Mouse (Mus musculus) cortical plate, adult 2 months (tissue): Measurements from ENCODE around the gene Lkaaear1. TPM values are rescaled to one million over a fixed set of nuclear protein-coding genes. Genes with fewer than 3 reads are reported as not detected.

Experiments used
- H3K27ac ChIP-seq: fragments of 200-500 bp; 2 replicates; pipeline ENCODE4 v1.5.1; 2012; ENCODE audit warnings: low read length, control low read depth, inconsistent platforms; ENCODE audit not compliant: insufficient read depth
- H3K4me1 ChIP-seq: fragments of 200-500 bp; 2 replicates; pipeline ENCODE4 v1.6.1; 2011; ENCODE audit warnings: low read length; ENCODE audit not compliant: control insufficient read depth, insufficient read depth
- H3K4me3 ChIP-seq: fragments of 200-500 bp; 2 replicates; pipeline ENCODE4 v1.5.1; 2011; ENCODE audit warnings: mild to moderate bottlenecking, low read length, control low read depth; ENCODE audit not compliant: insufficient read depth
- CTCF ChIP-seq: fragments of 200-500 bp; IDR thresholded peaks from 2 replicates; pipeline ENCODE4 v1.5.1; 2011; ENCODE audit warnings: mild to moderate bottlenecking, control low read depth, low read length; ENCODE audit not compliant: insufficient read depth; ENCODE audit errors: extremely low read depth
- POLR2A ChIP-seq: fragments of 200-500 bp; IDR thresholded peaks from 2 replicates; pipeline ENCODE4 v1.6.1; 2011; ENCODE audit warnings: mild to moderate bottlenecking, low read length, control low read depth; ENCODE audit not compliant: insufficient read depth; ENCODE audit errors: extremely low read depth
- polyA plus RNA-seq: library from polyadenylated mRNA; depleted of rRNA; stranded (reverse); fragments of >200 nt; gene quantifications from 2 replicates; pipeline ENCODE4 v1.2.3, GENCODE M21; 2012

The Lkaaear1 gene
- polyA plus RNA-seq, 1 experiment: not detected

- no peak overlapping the region for H3K27ac ChIP-seq
- TF ChIP-seq CTCF: peak; percentile 44; the same call in 1 of the 2 replicates
- no peak for TF ChIP-seq POLR2A
- H3K4me1 ChIP-seq: no peaks in the 10 kb centered on the region
- H3K4me3 ChIP-seq: no peak overlapping the region
Observed at GRCm38 (mm10) chr2:181706668-181707067, 8.4 kb upstream of the Lkaaear1 start.

DNA sequence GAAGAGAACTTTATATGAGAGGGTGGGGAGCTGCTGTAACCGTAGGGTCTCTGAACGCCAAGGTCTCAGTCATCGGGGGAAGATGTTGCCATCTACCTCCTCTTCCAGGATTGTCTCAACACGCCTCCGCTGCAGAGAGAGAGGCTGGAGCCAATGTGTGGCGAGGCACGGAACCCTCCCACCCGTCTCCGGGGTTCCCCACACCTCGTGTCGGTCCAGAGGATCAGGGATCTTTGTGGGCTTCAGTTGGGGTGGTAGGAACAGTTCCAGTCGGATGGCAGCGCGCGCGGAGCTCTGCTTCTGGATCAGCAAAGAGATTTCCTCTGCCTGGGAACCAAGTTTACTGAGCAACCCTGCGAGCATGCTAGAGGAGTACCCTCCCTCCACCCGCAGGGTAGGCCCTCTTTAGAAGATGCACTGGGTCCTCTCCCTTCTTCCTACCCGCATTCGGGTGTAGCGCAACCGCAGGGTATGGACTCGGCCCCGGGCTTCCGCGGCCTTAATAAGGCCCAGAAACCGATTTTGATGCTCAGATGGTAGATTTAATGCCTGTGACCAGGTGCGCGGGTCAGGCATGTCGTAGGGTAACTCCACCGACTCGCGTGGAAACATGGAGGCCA lies 1.3 kb downstream of the Lkaaear1 start:
- TF ChIP-seq POLR2A: no peak
- no peak for TF ChIP-seq CTCF
- no peak overlapping the region for H3K4me3 ChIP-seq
- no peaks in the 10 kb centered on the region; the same call in 1 of the 2 replicates for H3K4me1 ChIP-seq
- H3K27ac ChIP-seq: no peak overlapping the region

- TF ChIP-seq POLR2A (no peak), CTCF (no peak)
- H3K4me3 ChIP-seq: no peak overlapping the region
- H3K27ac ChIP-seq: no peak overlapping the region
- H3K4me1 ChIP-seq: no peaks in the 10 kb centered on the region; the same call in 1 of the 2 replicates
Observed at GRCm38 (mm10) chr2:181695776-181696175, 2.5 kb downstream of the Lkaaear1 start.

GRCm38 (mm10) chr2:181694581-181694980 lies 3.7 kb downstream of the Lkaaear1 start:
- Histone ChIP-seq H3K27ac (no peak overlapping the region), H3K4me3 (no peak overlapping the region; the same call in 1 of the 2 replicates)
- TF ChIP-seq CTCF (no peak), POLR2A (no peak)

DNA sequence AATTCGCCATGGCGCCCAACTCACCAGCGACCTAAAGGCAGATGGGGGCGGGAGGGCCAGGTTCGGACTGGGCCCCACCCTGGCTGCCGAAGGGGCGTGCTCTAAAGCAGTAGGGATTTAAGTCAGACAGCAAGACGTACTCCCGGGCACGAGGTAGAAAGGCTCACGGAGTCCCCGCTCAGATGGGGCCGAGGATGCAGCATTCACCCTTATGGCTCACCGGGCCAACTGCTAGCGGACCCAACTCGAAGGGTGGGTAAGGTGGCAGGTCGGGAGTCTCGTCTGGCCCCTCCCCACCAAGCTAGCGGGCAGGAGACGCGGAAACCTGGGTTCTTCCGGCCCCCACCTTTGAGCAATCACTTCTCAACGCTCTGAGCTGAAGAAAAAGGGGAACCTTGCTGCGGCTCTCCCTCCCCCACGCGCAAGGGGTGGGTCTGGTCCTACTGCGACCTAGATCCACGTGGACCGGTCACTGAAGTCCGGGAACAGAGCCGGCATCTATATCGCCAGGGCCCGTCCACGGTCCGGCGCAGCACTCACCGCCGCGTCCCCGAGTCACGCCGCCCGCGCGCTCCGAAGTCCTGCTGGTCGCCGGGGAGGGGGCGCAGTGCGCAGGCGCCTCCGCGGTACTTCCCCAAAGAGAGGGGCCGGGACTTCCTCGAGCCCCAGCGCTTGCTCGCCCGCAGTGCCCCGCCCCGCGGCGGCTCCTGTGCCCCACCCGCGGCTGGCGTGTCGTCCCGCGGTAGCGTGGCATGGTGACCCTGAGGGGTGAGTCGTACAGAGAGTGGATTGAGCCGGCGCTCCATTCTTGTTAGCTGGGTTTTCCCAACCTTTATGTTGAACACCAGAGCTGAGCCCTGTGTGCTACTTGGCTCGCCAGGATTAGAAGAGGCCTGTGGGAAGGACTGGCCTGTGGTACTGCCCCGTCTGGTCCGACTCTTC lies 4.6 kb downstream of the Lkaaear1 start, which contains the start of gene Rgs19:
Gene Rgs19, minus strand, starts transcription at position 639 of the 942 bp plus-strand sequence.
- H3K27ac ChIP-seq: peak within 1 kb of the TSS; percentile 20
- peaks cover 2% of the 10 kb centered on the region; the same call in 1 of the 2 replicates for H3K4me1 ChIP-seq
- TF ChIP-seq CTCF (no peak), POLR2A (peak; percentile 58; the same call in 1 of the 2 replicates)
- H3K4me3 ChIP-seq: peak within 1 kb of the TSS; percentile 93

More at GRCm38 (mm10) chr2:181694581-181694980, 3.7 kb downstream of the Lkaaear1 start:
- no peaks in the 10 kb centered on the region; the same call in 1 of the 2 replicates for H3K4me1 ChIP-seq

DNA sequence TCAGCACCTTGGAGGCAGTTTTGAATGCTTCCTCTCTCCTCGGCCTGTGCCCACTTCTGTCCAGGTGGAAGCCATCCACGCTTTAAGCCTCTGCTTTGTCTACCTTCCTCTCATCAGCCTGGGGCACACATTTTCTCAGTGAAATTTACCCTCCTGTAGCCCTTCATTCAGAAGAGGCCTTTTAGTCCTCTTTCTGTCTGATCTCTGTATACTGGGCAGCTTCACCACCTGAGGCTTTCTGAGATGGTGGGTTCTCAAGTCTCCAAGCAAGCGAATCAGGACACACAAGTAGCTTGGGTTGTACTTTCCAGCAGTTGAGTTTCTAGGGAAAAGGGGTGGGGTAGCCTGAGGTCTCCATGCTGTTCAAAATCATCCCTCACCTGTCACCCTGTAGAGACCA lies 5.9 kb downstream of the Lkaaear1 start:
- Histone ChIP-seq H3K4me3 (0 out of 2 replicates have a peak overlapping the region, but pooled peaks have one; percentile 93), H3K27ac (no peak overlapping the region)

DNA sequence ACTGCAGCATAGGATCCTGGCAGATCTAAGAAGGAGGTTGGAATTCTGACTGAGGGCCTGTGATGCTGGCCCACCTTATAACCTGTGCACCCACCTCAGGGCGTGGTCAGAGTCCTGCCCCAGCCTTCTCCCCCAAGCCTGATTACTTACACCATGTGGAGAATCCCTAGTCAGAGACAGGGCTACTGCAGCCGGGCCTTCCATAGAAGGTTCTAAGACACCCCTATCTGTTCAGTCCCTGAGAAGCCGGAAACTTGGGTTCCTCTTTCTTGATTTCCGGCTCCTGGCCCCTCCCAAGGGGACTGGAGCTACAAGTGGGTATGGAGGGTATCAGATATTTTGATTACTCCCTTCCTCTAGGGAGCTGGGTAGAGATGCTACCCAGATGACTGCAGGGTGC lies 6.7 kb downstream of the Lkaaear1 start:
- Histone ChIP-seq H3K27ac (no peak overlapping the region), H3K4me3 (no peak overlapping the region), H3K4me1 (peaks cover 2% of the 10 kb centered on the region; the same call in 1 of the 2 replicates)
- TF ChIP-seq CTCF (no peak), POLR2A (no peak)

More for the DNA sequence above, 5.9 kb downstream of the Lkaaear1 start:
- H3K4me1 ChIP-seq: peaks cover 2% of the 10 kb centered on the region; the same call in 1 of the 2 replicates
- TF ChIP-seq CTCF (no peak), POLR2A (no peak)

DNA sequence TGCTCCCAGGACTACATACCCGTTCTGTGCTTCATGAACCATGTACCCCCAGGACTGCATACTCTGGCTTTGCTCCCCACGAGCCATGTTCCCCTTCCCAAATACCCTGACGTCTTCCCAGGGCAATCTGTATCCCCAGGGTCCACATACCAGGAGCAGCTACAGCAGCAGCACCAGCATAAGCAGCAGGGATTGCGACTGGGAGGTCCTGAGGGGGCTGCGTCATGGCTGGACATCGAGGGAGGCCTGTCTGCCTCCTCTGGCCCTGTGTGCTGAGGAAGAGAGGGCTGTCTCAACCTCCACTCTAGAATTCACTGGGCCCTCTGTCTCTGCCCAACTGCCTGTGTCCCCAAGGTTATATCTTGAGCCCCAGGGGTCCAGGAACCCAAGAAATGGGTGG lies 7.2 kb downstream of the Lkaaear1 start:
- no peak overlapping the region for H3K27ac ChIP-seq

GRCm38 (mm10) chr2:181689466-181690160 lies 8.6 kb downstream of the Lkaaear1 start:
- 0 out of 2 replicates have a peak, but pooled peaks have one; percentile 9 for TF ChIP-seq POLR2A
- no peak for TF ChIP-seq CTCF
- Histone ChIP-seq H3K4me1 (peaks cover 2% of the 10 kb centered on the region; the same call in 1 of the 2 replicates), H3K4me3 (no peak overlapping the region), H3K27ac (no peak overlapping the region)

More for the DNA sequence above, 7.2 kb downstream of the Lkaaear1 start:
- Histone ChIP-seq H3K4me1 (peaks cover 2% of the 10 kb centered on the region; the same call in 1 of the 2 replicates), H3K4me3 (no peak overlapping the region)
- TF ChIP-seq CTCF (no peak), POLR2A (no peak)
